Mouse (Mus musculus) spleen, adult 2 months (tissue): Measurements from ENCODE around the gene G430095P16Rik. TPM values are rescaled to one million over a fixed set of nuclear protein-coding genes. Genes with fewer than 3 reads are reported as not detected.

Experiments
- DNase-seq, 2 experiments: peaks; one replicate each; pipeline versions ENCODE4 v3.0.0 to v3.0.0-alpha.2; 2012 to 2021; ENCODE audit warnings: low spot score in 2 of 2, low read depth in 1 of 2
- H3K27ac ChIP-seq: fragments of 200-500 bp; 2 replicates; pipeline ENCODE4 v1.5.1; 2012; ENCODE audit warnings: low read length, inconsistent platforms; ENCODE audit not compliant: insufficient read depth
- H3K27me3 ChIP-seq: fragments of 200-500 bp; 2 replicates; pipeline ENCODE4 v1.6.1; 2012; ENCODE audit warnings: mild to moderate bottlenecking, moderate library complexity, low read length, inconsistent platforms; ENCODE audit not compliant: control insufficient read depth, insufficient read depth
- H3K36me3 ChIP-seq: fragments of 200-500 bp; 2 replicates; pipeline ENCODE4 v1.6.1; 2012; ENCODE audit warnings: mild to moderate bottlenecking, low read length, inconsistent platforms; ENCODE audit not compliant: control insufficient read depth, insufficient read depth
- H3K4me1 ChIP-seq: fragments of 200-500 bp; 2 replicates; pipeline ENCODE4 v1.6.1; 2011; ENCODE audit warnings: inconsistent platforms; ENCODE audit not compliant: control insufficient read depth, insufficient read depth, insufficient read length
- H3K4me3 ChIP-seq: fragments of 200-500 bp; 2 replicates; pipeline ENCODE4 v1.5.1; 2011; ENCODE audit warnings: mild to moderate bottlenecking, inconsistent platforms; ENCODE audit not compliant: insufficient read depth, insufficient read length; ENCODE audit errors: extremely low read depth
- CTCF ChIP-seq: fragments of 200-500 bp; IDR thresholded peaks from 2 replicates; pipeline ENCODE4 v1.5.1; 2011; ENCODE audit warnings: mild to moderate bottlenecking, inconsistent platforms; ENCODE audit not compliant: insufficient read depth, insufficient read length, insufficient replicate concordance; ENCODE audit errors: extremely low read depth
- POLR2A ChIP-seq: fragments of 200-500 bp; IDR thresholded peaks from 2 replicates; pipeline ENCODE4 v1.6.1; 2011; ENCODE audit warnings: low read depth, low read length, inconsistent platforms
- WGBS: fragments of 180-500 bp; shearing (Covaris S2); methylation state at CpG from one replicate; pipeline ENCODE4 v1.1.7; 2018; 5-methylcytosine and 5-hydroxymethylcytosine counted together
- polyA plus RNA-seq: library from polyadenylated mRNA; depleted of rRNA; stranded (reverse); fragments of >200 nt; gene quantifications from 2 replicates; pipeline ENCODE4 v1.2.3, GENCODE M21; 2012

The G430095P16Rik gene
- polyA plus RNA-seq, 1 experiment, result 4.5 TPM

DNA sequence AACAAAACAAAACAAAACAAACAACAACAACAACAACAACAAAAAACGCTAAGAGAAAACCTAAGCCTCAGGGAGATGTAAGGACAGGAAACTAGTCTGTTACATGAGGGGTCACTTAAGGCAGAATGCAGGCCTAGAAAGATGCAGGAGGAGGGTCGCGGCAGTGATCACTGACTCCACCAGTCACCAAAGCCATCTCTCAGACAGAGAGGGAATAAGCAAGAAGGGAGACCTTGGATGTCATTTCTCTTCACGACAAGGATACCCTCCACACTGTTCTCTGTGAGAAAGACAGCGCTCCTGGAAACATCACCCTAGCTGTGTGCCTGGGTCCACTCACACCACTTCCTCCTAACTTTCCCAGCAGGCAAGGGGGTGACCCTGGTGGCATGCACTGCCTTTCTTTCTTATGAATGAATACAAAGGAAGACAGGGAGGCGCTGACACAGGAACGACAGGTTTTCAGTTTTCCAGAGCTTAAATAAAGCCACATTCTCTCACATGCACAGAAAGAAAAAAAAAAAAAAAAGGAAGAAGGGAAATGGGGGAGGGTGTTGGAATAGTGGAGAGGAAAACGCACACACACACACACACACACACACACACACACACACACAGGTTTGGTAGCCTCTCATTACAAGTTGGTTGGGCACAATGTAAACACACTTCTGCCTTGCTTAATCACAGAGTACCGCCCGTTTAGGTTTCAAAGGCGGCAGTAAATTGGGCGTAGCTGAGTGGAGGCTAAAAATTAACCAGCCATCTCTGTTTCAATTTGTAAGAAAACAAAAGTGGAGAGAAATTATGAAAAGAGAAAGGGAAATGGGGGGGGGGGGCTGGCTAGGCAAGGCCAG, 47.5 kb downstream of the G430095P16Rik start:
- Histone ChIP-seq H3K4me1 (peaks cover 2% of the 10 kb centered on the region), H3K27me3 (peaks cover 4% of the 10 kb centered on the region; the same call in 1 of the 2 replicates), H3K36me3 (no peaks in the 10 kb centered on the region), H3K27ac (no peak overlapping the region), H3K4me3 (no peak overlapping the region)
- 78% methylated on average over 12 of the region's 12 CpGs for WGBS
- no peak for DNase-seq
- TF ChIP-seq CTCF (no peak), POLR2A (no peak)

DNA sequence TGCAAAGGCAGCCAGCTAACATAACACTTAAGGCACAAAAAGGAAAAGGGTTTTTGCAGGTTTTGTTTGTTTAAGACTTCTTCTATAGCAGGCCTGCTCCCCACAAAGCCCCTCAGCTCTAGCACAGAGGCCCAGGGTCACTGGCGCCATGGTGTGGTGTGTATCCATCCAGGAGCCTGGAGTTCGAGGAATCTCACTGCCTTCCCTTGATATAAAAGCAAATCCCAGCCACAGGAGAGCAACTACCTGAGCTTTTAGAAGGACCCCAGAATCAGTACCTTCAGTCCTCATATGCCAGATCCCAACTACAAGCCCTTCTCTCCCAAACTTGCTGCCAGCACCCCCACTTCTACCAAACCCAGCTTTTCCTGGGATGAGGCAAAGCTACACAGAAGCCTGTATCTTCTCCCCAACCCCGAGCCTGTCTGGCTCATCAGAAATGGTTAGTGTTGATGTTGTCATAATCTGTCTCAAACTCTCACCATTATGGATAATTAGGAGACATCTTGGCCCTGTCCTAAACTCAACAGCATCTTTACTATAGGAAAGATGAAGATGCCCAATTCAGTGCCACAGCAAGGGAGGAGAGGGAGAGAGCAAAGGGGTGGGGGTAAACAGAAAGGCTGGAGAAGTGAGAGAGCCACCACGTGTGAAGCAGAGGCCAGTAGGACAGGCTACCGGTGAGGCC, 48.3 kb downstream of the G430095P16Rik start:
- DNase-seq, result no peak
- no peak for TF ChIP-seq POLR2A
- TF ChIP-seq CTCF, result no peak
- no peaks in the 10 kb centered on the region for H3K36me3 ChIP-seq
- WGBS, result 80% methylated on average over 5 of the region's 5 CpGs
- no peak overlapping the region for H3K4me3 ChIP-seq
- peaks cover 4% of the 10 kb centered on the region; the same call in 1 of the 2 replicates for H3K27me3 ChIP-seq
- no peak overlapping the region for H3K27ac ChIP-seq
- peaks cover 2% of the 10 kb centered on the region for H3K4me1 ChIP-seq

DNA sequence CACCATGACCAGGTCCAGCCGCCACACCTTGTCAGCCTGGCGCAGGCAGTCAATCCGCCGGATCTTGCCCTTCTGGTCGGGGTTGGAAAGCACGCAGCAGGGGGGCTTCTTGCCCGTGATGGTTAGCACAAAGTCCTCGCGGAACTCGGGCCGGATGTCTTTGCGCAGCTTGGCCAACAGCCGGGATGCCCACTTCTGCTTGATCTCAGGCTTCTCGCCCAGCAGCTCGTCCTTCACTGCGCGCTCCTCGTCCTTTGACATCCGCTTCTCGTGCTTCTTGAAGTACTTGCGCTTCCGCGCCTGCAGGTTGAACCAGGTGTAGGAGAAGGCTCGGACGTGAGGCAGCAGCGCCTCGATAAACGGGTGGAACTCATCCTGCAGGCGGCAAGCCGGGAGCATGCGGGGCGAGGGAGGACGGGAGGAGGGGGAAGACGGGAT, 49.2 kb downstream of the G430095P16Rik start:
- DNase-seq, result no peak
- WGBS, result 58% methylated on average over 34 of the region's 34 CpGs
- peaks cover 4% of the 10 kb centered on the region; the same call in 1 of the 2 replicates for H3K27me3 ChIP-seq

DNA sequence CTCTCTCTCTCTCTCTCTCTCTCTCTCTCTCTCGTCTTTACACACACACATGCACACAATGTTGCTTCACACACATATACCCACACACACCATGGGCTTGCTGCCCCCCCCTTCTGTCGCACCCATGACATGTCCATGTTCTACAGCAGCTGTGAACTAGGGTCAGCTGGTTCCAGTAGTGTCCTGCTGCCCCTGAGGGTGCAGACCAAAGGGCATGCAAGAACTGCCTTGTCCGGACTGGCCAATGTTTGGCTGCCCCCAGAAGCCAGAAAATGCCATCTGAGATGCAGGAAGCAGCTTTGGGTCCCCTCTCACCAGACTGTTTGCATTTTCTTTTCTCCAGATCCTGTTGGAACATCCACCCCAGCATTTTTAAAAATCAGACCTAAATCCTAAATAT, 49.8 kb downstream of the G430095P16Rik start:
- no peak for DNase-seq
- 52% methylated on average over 3 of the region's 3 CpGs for WGBS
- TF ChIP-seq CTCF (no peak), POLR2A (no peak)
- Histone ChIP-seq H3K36me3 (no peaks in the 10 kb centered on the region), H3K4me1 (peaks cover 2% of the 10 kb centered on the region), H3K27ac (no peak overlapping the region), H3K4me3 (no peak overlapping the region), H3K27me3 (peaks cover 4% of the 10 kb centered on the region; the same call in 1 of the 2 replicates)

More for the DNA sequence above, 49.2 kb downstream of the G430095P16Rik start:
- TF ChIP-seq CTCF, result no peak
- no peak for TF ChIP-seq POLR2A
- H3K36me3 ChIP-seq, result no peaks in the 10 kb centered on the region
- H3K4me3 ChIP-seq, result no peak overlapping the region
- peaks cover 2% of the 10 kb centered on the region for H3K4me1 ChIP-seq
- H3K27ac ChIP-seq, result no peak overlapping the region

DNA sequence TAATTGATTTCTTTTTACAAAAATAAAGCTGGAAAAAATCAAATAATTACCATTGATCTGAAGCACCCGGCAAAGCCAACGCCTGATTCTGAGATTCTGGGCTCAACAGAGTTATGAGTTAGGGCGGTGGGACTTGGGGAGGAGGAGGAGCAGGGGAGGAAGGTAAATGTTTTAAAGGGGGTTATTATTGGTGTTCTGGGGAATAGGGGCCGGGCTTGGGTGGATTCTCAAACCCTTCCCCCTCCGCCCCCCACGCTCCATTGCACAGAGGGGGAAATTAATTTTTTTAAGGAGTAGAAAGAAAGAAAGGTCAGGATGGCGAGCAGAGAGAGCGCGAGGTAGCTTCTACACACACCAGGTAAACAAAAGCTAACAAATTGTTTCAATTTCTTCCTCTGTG, 50.5 kb downstream of the G430095P16Rik start:
- 59% methylated on average over 9 of the region's 9 CpGs for WGBS
- Histone ChIP-seq H3K27ac (no peak overlapping the region), H3K4me1 (peaks cover 2% of the 10 kb centered on the region), H3K27me3 (peaks cover 4% of the 10 kb centered on the region; the same call in 1 of the 2 replicates), H3K36me3 (no peaks in the 10 kb centered on the region), H3K4me3 (no peak overlapping the region)
- DNase-seq, result no peak
- TF ChIP-seq CTCF (no peak), POLR2A (no peak)

DNA sequence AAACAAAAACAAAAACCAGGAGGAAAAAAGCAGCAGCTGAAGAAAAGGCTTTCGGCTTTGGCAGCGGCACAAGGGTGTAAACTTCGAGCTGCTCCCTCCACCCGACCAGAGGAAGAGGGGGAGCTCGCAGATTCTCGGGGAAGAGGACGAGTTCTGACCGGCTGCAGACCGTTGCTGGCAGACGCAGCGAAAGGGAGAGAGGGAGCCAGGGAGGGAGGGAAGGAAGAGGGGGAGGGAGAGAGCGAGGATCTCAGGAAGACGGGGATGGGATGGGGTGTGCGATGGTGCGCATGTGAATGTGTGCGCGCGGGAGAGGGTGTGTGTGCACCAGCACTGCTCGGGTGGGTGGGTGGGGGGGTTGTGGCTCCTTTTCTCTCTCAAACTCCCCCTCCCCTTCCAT, 51.0 kb downstream of the G430095P16Rik start:
- DNase-seq, result no peak
- TF ChIP-seq CTCF, result no peak
- TF ChIP-seq POLR2A, result no peak
- H3K4me3 ChIP-seq, result no peak overlapping the region; the same call in 1 of the 2 replicates
- 2% methylated on average over 19 of the region's 19 CpGs for WGBS
- H3K27me3 ChIP-seq, result peaks cover 4% of the 10 kb centered on the region; the same call in 1 of the 2 replicates
- no peak overlapping the region for H3K27ac ChIP-seq
- H3K4me1 ChIP-seq, result peaks cover 2% of the 10 kb centered on the region
- no peaks in the 10 kb centered on the region for H3K36me3 ChIP-seq
